Mouse (Mus musculus) neural tube, embryonic 14.5 days (tissue): ENCODE data around the gene Uevld. TPM values are rescaled to one million over a fixed set of nuclear protein-coding genes. Genes with fewer than 3 reads are reported as not detected.

Source experiments
- ATAC-seq: fragments of 200-750 bp; cut with Nextera tagmentation; 2 replicates; pipeline ENCODE4 v1.8.0; 2017; ENCODE audit warnings: low read depth, mild to moderate bottlenecking, moderate TSS enrichment, moderate library complexity
- H3K27ac ChIP-seq: fragments of 300-500 bp; sonication (generic); 2 replicates; pipeline ENCODE4 v1.5.1; 2014; ENCODE audit warnings: low read depth, mild to moderate bottlenecking, control low read depth, low read length, moderate library complexity, mixed read lengths
- H3K27me3 ChIP-seq: fragments of 300-500 bp; sonication (generic); 2 replicates; pipeline ENCODE4 v1.6.1; 2014; ENCODE audit warnings: low read length; ENCODE audit not compliant: control insufficient read depth, insufficient read depth
- H3K36me3 ChIP-seq: fragments of 300-500 bp; sonication (generic); 2 replicates; pipeline ENCODE4 v1.6.1; 2014; ENCODE audit warnings: low read length, mixed read lengths; ENCODE audit not compliant: control insufficient read depth, insufficient read depth
- H3K4me1 ChIP-seq: fragments of 300-500 bp; sonication (generic); 2 replicates; pipeline ENCODE4 v1.6.1; 2014; ENCODE audit warnings: low read length; ENCODE audit not compliant: control insufficient read depth, insufficient read depth
- H3K4me2 ChIP-seq: fragments of 300-500 bp; sonication (generic); 2 replicates; pipeline ENCODE4 v1.6.1; 2014; ENCODE audit warnings: mild to moderate bottlenecking, low read depth, low read length, control low read depth
- H3K4me3 ChIP-seq: fragments of 300-500 bp; sonication (generic); 2 replicates; pipeline ENCODE4 v1.5.1; 2014; ENCODE audit warnings: low read depth, low read length, control low read depth, mixed read lengths
- H3K9ac ChIP-seq: fragments of 300-500 bp; sonication (generic); replicated peaks from 2 replicates; pipeline ENCODE4 v1.6.1; 2014; ENCODE audit warnings: low read depth, mild to moderate bottlenecking, control low read depth, low read length, mixed read lengths
- H3K9me3 ChIP-seq: fragments of 300-500 bp; sonication (generic); 2 replicates; pipeline ENCODE4 v1.6.1; 2016; ENCODE audit warnings: low read length; ENCODE audit not compliant: control insufficient read depth
- WGBS: fragments of 180-500 bp; shearing (Covaris S2); extraction: QIAGEN DNeasy Blood & Tissue Kit; methylation state at CpG from one replicate; pipeline ENCODE4 v1.1.7; 2014; 5-methylcytosine and 5-hydroxymethylcytosine counted together
- polyA plus RNA-seq: library from polyadenylated mRNA; unstranded; fragments of >200 nt; fragmentation: Nextera tagmentation; extraction: Ambion mirVana; gene quantifications from 2 replicates; pipeline ENCODE4 v1.2.1, GENCODE M21; 2014

The Uevld gene
- 5.2 and 5.5 TPM in 2 replicates for polyA plus RNA-seq

- no peak within 1 kb of the TSS for H3K27ac ChIP-seq
- WGBS = 2% methylated on average over 50 of the region's 51 CpGs
- peaks cover 11% of the 10 kb centered on the region for H3K36me3 ChIP-seq
- peak; percentile 94 for ATAC-seq
- no peaks in the 10 kb centered on the region for H3K27me3 ChIP-seq
- H3K4me3 ChIP-seq = peak within 1 kb of the TSS; percentile 60
- peaks cover 7% of the 10 kb centered on the region for H3K4me1 ChIP-seq
- H3K4me2 ChIP-seq = peak within 1 kb of the TSS; percentile 82
- peak within 1 kb of the TSS; percentile 62 for H3K9ac ChIP-seq
- H3K9me3 ChIP-seq = no peaks in the 10 kb centered on the region
Observed at GRCm38 (mm10) chr7:46957831-46958691, at the start of gene Uevld. Uevld (minus strand) TSS chr7:46958527.

GRCm38 (mm10) chr7:47007818-47008167 is 49.5 kb upstream of the Uevld start:
- peak overlapping the region; percentile 61 for H3K4me2 ChIP-seq
- peak overlapping the region; percentile 66 for H3K27ac ChIP-seq
- WGBS = under 1% methylated on average over 25 of the region's 25 CpGs
- H3K36me3 ChIP-seq = no peaks in the 10 kb centered on the region
- peak; percentile 64 for ATAC-seq
- no peaks in the 10 kb centered on the region for H3K27me3 ChIP-seq
- peak overlapping the region; percentile 58 for H3K9ac ChIP-seq
- H3K9me3 ChIP-seq = no peaks in the 10 kb centered on the region
- peaks cover 26% of the 10 kb centered on the region for H3K4me1 ChIP-seq
- peak overlapping the region; percentile 55 for H3K4me3 ChIP-seq

DNA sequence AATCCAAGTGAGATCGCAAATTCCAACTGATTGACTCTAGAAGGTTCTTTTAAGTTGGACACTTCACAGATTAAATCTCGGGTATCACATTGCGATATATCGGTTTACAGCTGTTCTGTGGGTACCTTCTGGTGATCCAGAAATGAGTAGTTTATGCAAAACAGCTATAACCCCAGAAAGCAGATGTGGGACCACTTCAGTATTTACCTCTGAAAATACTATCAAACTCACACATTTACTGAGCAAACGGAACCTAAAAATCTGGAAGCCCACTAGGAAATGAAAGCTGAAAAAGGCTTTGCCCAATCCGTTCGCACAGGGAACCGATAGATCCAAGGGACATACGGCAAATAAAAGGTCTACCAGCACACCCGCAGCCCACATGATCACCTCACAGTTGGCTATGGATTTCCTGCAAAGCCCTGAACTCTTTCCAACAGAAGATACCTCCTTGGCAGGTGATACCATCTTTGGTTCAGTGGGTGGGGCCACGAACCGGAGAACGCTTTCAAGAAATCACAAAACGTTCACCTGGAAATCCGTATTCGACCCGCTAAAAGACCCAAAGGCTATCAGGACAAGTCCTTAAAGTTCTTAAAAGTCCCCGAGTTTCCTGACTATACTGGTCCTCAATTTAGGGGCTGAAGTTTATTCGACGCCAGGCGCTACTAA is 48.9 kb upstream of the Uevld start:
- peak overlapping the region; percentile 55 for H3K4me3 ChIP-seq
- no peak for ATAC-seq
- no peaks in the 10 kb centered on the region for H3K27me3 ChIP-seq
- H3K4me2 ChIP-seq = peak overlapping the region; percentile 61
- H3K27ac ChIP-seq = peak overlapping the region; percentile 66; the same call in 1 of the 2 replicates
- H3K36me3 ChIP-seq = no peaks in the 10 kb centered on the region
- no peaks in the 10 kb centered on the region for H3K9me3 ChIP-seq
- H3K4me1 ChIP-seq = peaks cover 30% of the 10 kb centered on the region
- peak overlapping the region; percentile 58; the same call in 1 of the 2 replicates for H3K9ac ChIP-seq
- 25% methylated on average over 21 of the region's 21 CpGs for WGBS

DNA sequence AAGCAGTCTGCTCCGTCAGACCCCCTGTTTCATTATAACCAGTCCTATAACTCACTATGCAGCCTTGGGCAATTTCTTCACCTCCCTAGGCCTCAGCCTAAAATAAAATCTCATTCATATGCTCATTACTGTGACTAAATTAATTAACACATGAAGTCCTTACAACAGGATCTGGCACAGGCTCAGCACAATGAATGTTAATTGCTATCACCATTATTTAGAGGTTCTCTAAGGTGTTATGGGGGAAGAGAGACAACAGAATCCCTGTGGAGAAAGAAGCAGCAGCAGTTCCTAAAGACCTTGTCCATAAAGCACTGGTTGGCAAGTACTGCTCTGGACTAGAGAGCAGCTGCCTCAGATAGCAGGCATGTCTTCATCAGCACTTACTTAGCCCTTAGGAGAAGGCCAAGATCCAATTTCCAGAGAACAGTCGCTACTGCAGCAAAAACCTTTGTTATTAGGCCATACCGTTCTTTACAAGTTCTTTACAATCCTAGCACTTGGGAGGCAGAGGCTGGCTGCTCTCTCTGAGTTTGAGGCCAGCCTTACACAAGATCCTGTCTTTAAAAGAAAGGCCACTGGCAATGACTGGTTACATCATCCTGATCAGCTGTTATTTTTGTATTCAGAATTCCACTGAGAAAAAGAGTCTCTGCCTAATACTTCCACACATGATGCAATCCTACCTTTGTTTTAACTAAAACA is 45.2 kb upstream of the Uevld start:
- Histone ChIP-seq H3K27me3 (no peaks in the 10 kb centered on the region), H3K4me3 (no peak overlapping the region), H3K4me1 (peaks cover 22% of the 10 kb centered on the region), H3K4me2 (no peak overlapping the region), H3K9me3 (no peaks in the 10 kb centered on the region), H3K36me3 (no peaks in the 10 kb centered on the region; the same call in 1 of the 2 replicates), H3K9ac (no peak overlapping the region), H3K27ac (no peak overlapping the region)
- ATAC-seq = no peak
- WGBS = 7% methylated on average over 3 of the region's 3 CpGs

- Histone ChIP-seq H3K27me3 (no peaks in the 10 kb centered on the region), H3K27ac (no peak overlapping the region), H3K36me3 (peaks cover 11% of the 10 kb centered on the region), H3K4me1 (peaks cover 17% of the 10 kb centered on the region), H3K9me3 (no peaks in the 10 kb centered on the region), H3K4me3 (no peak overlapping the region), H3K4me2 (no peak overlapping the region), H3K9ac (no peak overlapping the region)
- 65% methylated on average over 4 of the region's 4 CpGs for WGBS
- ATAC-seq = no peak
Observed at GRCm38 (mm10) chr7:47001900-47002275, 43.6 kb upstream of the Uevld start.

DNA sequence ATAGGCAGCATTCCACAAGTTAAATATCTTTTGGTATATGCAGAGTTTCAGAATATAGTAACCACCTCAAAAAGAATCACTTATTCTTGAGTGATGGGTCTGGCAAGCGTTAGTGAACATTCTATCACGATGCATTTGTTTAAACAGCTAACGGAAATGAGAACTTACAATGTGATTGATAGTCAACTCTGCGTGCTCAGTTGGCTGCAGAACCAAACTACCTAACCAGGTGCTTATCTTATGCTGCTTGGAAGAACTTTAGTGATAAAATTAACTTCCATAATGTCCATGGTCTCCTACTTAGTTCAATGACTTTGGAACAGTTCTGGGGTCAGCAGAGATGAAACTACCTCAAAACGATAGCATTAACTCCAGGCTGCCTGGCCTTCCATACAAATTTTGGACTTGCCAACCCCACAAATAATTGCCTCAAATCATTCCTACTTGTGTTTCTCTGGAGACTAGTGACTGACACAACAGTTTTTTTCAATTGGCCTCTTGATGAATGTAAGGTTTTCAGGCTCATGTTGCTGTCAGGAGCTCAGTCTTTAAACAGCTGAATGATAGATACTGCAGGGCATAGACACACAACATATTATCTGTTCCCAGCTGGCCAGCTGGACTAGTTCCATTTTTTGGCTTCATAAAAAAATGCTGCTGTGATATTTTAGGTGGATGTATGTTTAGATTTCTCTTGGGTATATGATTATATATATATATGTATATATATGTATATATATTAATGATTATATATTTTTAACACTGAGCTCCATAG is 43.0 kb upstream of the Uevld start:
- peaks cover 14% of the 10 kb centered on the region for H3K4me1 ChIP-seq
- 71% methylated on average over 5 of the region's 5 CpGs for WGBS
- H3K27ac ChIP-seq = no peak overlapping the region

DNA sequence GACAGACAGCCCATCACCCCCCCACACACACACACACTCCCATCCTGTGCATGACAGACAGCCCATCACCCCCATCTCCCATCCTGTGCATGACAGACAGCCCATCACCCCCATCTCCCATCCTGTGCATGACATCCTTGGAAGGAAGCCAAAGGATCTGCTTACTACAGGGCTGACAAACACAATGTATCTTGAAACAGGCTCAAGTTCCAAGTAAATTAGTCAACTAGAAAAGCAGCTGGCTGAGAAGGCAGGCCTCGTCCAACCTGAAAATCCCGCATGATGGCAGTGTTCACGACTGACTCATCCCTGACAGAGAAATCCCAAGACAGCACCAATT is 42.3 kb upstream of the Uevld start:
- Histone ChIP-seq H3K4me3 (no peak overlapping the region), H3K9me3 (no peaks in the 10 kb centered on the region), H3K4me1 (peaks cover 14% of the 10 kb centered on the region), H3K36me3 (peaks cover 17% of the 10 kb centered on the region), H3K4me2 (no peak overlapping the region), H3K27me3 (no peaks in the 10 kb centered on the region), H3K27ac (no peak overlapping the region), H3K9ac (no peak overlapping the region)
- peak; percentile 83; the same call in 1 of the 2 replicates for ATAC-seq
- 45% methylated on average over 3 of the region's 3 CpGs for WGBS

More for the DNA sequence above, 43.0 kb upstream of the Uevld start:
- ATAC-seq = no peak
- Histone ChIP-seq H3K27me3 (no peaks in the 10 kb centered on the region), H3K4me3 (no peak overlapping the region), H3K9me3 (no peaks in the 10 kb centered on the region), H3K4me2 (no peak overlapping the region), H3K36me3 (peaks cover 13% of the 10 kb centered on the region), H3K9ac (no peak overlapping the region)

GRCm38 (mm10) chr7:46999983-47000643 is 41.8 kb upstream of the Uevld start:
- Histone ChIP-seq H3K4me3 (no peak overlapping the region), H3K27ac (no peak overlapping the region), H3K27me3 (no peaks in the 10 kb centered on the region), H3K9me3 (no peaks in the 10 kb centered on the region), H3K9ac (no peak overlapping the region), H3K4me2 (no peak overlapping the region), H3K36me3 (peaks cover 22% of the 10 kb centered on the region), H3K4me1 (peaks cover 14% of the 10 kb centered on the region)
- WGBS = 72% methylated on average over 8 of the region's 8 CpGs
- no peak for ATAC-seq
